Comparison of ENCODE assay signal across 20 mouse cellular contexts in the genomic region with DNA sequence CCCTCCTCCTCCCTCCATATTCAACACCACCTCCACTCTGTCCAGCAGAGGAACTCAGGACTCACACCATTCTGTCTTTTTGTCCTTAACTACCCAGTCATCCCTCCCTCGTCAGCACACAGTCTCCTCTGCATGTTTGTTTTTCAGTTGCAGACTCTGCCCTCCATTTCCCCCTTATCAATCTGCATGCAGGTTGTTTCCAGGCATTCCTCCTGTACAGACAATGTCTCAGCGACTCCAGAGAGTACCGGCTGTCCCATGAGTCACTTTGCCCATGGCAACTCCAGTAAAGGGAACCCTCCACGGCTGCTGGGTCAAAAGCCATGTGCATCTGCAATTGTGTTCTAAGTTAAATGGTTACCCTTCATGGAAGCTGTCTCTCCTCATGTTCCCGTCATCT. TPM values are rescaled to one million over a fixed set of nuclear protein-coding genes. Genes with fewer than 3 reads are reported as not detected.
DNase-seq lines count a peak whose midpoint lies in the region; ATAC-seq lines count a peak whose summit lies in the region.
"Had no signal": no experiment of that assay in that cellular context is flagged by ENCODE, and none has a peak within 500 bp of the region (broad histone marks: within the 10 kb centered on the region; RNA-seq: fewer than 3 reads in every experiment).

No protein-coding gene starts in this region.

- DNase-seq in heart, adult 11 months = peak; percentile 82
- no peak for DNase-seq in liver, embryonic 13.5 days
- no peak for DNase-seq in liver
- DNase-seq in adrenal gland, adult 2 months = no peak
- DNase-seq in testis, postnatal 14 days (ENCODE audit: low spot score) = no peak
- DNase-seq: adrenal gland, postnatal 14 days; cerebellum, adult 11-12 months; cerebellum, adult 9-10 months; cerebellum, postnatal 25 days; gastrocnemius, postnatal 10 days; heart, adult 2 months; heart, postnatal 14 days had no signal

- no peak for ATAC-seq in heart, embryonic 11.5 days (replicated peaks; ENCODE audit: insufficient number of reproducible peaks, low FRiP score, low TSS enrichment)
- ATAC-seq in liver, embryonic 13.5 days (ENCODE audit: low read depth) = 0 out of 2 replicates have a peak, but pooled peaks have one; percentile 7
- ATAC-seq in megakaryocyte, adult 5-6 weeks (ENCODE audit: poor library complexity, severe bottlenecking) = no peak
- ATAC-seq: forebrain, embryonic 15.5 days had no signal

- H3K36me3 ChIP-seq in heart, embryonic 11.5 days (ENCODE audit: control insufficient read depth, insufficient read depth, low read length) = no peaks in the 10 kb centered on the region
- 0 out of 2 replicates have a peak, but pooled peaks cover 2% of the 10 kb centered on the region for H3K36me3 ChIP-seq in liver, embryonic 13.5 days
- H3K36me3 ChIP-seq in megakaryocyte, embryonic 14.5 days (replicated peaks; ENCODE audit: low read length) = peaks cover 91% of the 10 kb centered on the region
- H3K36me3 ChIP-seq: embryonic facial prominence, embryonic 12.5 days; forebrain, embryonic 15.5 days; heart, embryonic 13.5 days; hindbrain, embryonic 10.5 days had no signal

- no peak overlapping the region for H3K27ac ChIP-seq in heart, embryonic 11.5 days (ENCODE audit: low read depth, low read length)
- no peak overlapping the region; the same call in 1 of the 2 replicates for H3K27ac ChIP-seq in liver, embryonic 13.5 days
- H3K27ac ChIP-seq: embryonic facial prominence, embryonic 12.5 days; forebrain, embryonic 15.5 days; heart, adult 2 months; heart, embryonic 13.5 days; hindbrain, embryonic 10.5 days; hindbrain, embryonic 14.5 days had no signal

- H3K4me3 ChIP-seq in heart, embryonic 11.5 days (ENCODE audit: low read depth, low read length) = no peak overlapping the region
- no peak overlapping the region for H3K4me3 ChIP-seq in liver, embryonic 13.5 days (replicated peaks)
- H3K4me3 ChIP-seq in megakaryocyte, embryonic 14.5 days (replicated peaks) = peak overlapping the region; percentile 6
- H3K4me3 ChIP-seq: embryonic facial prominence, embryonic 12.5 days; forebrain, embryonic 15.5 days; heart, adult 2 months; heart, embryonic 13.5 days; hindbrain, embryonic 10.5 days had no signal

- WGBS in heart, embryonic 11.5 days (ENCODE audit: insufficient replicate concordance) = 41% methylated on average over 5 of the region's 5 CpGs
- WGBS in liver, embryonic 13.5 days (ENCODE audit: insufficient replicate concordance) = 35% methylated on average over 5 of the region's 5 CpGs

- no peaks in the 10 kb centered on the region for H3K9me3 ChIP-seq in heart, embryonic 11.5 days (replicated peaks; ENCODE audit: control insufficient read depth, low read length)
- H3K9me3 ChIP-seq in liver, embryonic 13.5 days (replicated peaks) = no peaks in the 10 kb centered on the region
- H3K9me3 ChIP-seq in megakaryocyte, embryonic 14.5 days = 0 out of 2 replicates have a peak, but pooled peaks cover 3% of the 10 kb centered on the region
- H3K9me3 ChIP-seq: embryonic facial prominence, embryonic 12.5 days; forebrain, embryonic 15.5 days; heart, embryonic 13.5 days; hindbrain, embryonic 10.5 days had no signal

- H3K9ac ChIP-seq in heart, embryonic 11.5 days (ENCODE audit: low read depth, low read length) = no peak overlapping the region
- H3K9ac ChIP-seq in liver, embryonic 13.5 days = no peak overlapping the region
- H3K9ac ChIP-seq: embryonic facial prominence, embryonic 12.5 days; forebrain, embryonic 15.5 days; heart, embryonic 13.5 days; hindbrain, embryonic 14.5 days had no signal

- H3K27me3 ChIP-seq in heart, embryonic 11.5 days (ENCODE audit: control insufficient read depth, insufficient read depth, low read length) = no peaks in the 10 kb centered on the region
- H3K27me3 ChIP-seq in liver, embryonic 13.5 days = no peaks in the 10 kb centered on the region
- no peaks in the 10 kb centered on the region for H3K27me3 ChIP-seq in megakaryocyte, embryonic 14.5 days (replicated peaks)
- H3K27me3 ChIP-seq: embryonic facial prominence, embryonic 12.5 days; forebrain, embryonic 15.5 days; heart, embryonic 13.5 days had no signal

- H3K4me2 ChIP-seq in heart, embryonic 11.5 days = no peak overlapping the region
- H3K4me2 ChIP-seq in liver, embryonic 13.5 days = no peak overlapping the region
- H3K4me2 ChIP-seq: embryonic facial prominence, embryonic 12.5 days; forebrain, embryonic 15.5 days; heart, embryonic 13.5 days; hindbrain, embryonic 14.5 days had no signal

- H3K4me1 ChIP-seq in heart, embryonic 11.5 days (ENCODE audit: control insufficient read depth, insufficient read depth, low read length) = peaks cover 31% of the 10 kb centered on the region
- H3K4me1 ChIP-seq in liver, embryonic 13.5 days (replicated peaks) = peaks cover 74% of the 10 kb centered on the region
- H3K4me1 ChIP-seq in megakaryocyte, embryonic 14.5 days = peaks cover 100% of the 10 kb centered on the region

RNA-seq across cellular contexts. Expression of gene Rin3, which starts 16.4 kb away (rescaled TPM):
- polyA plus RNA-seq in heart, embryonic 11.5 days (2014; fragmentation: Nextera tagmentation; extraction: Ambion mirVana) = 8.8 and 10.2 TPM in 2 replicates
- 5.7 and 5.9 TPM in 2 replicates for polyA plus RNA-seq in liver, embryonic 13.5 days (2015; fragmentation: Nextera tagmentation; extraction: Ambion mirVana)
- 117 and 151 TPM in 2 replicates for polyA plus RNA-seq in megakaryocyte, embryonic 14.5 days (2012; ENCODE audit: insufficient read depth, low replicate concordance)
- total RNA-seq in megakaryocyte, adult 5-6 weeks (2015) = 188 and 204 TPM in 2 replicates
- total RNA-seq in megakaryocyte, adult 5-6 weeks (2017) = 121 and 157 TPM in 2 replicates
- 10 to 100 TPM; 12.3 to 15.1 TPM for total RNA-seq in adrenal gland, adult 2 months (2021)
- 7.4 and 8.9 TPM in 2 replicates for polyA plus RNA-seq in adrenal gland, adult 2 months (2012; rRNA removed)

Comparison
In these comparisons a context has a peak if more than half of its experiments do, and no peak if none do; other contexts are left out.
1. RNA of gene Rin3, which starts 16.4 kb away (polyA plus RNA-seq): 117 to 151 TPM in megakaryocyte, embryonic 14.5 days; 8.8 to 10.2 TPM in heart, embryonic 11.5 days, 7.4 to 8.9 TPM in adrenal gland, adult 2 months and 5.7 to 5.9 TPM in liver, embryonic 13.5 days; every median in the first group is over 10 times any median in the second.